Mouse (Mus musculus): Measurements from ENCODE around the gene Gipc2. TPM values are rescaled to one million over a fixed set of nuclear protein-coding genes. Genes with fewer than 3 reads are reported as not detected.

The Gipc2 gene
- total RNA-seq, 1 experiment from 2014 or later: not detected

DNA sequence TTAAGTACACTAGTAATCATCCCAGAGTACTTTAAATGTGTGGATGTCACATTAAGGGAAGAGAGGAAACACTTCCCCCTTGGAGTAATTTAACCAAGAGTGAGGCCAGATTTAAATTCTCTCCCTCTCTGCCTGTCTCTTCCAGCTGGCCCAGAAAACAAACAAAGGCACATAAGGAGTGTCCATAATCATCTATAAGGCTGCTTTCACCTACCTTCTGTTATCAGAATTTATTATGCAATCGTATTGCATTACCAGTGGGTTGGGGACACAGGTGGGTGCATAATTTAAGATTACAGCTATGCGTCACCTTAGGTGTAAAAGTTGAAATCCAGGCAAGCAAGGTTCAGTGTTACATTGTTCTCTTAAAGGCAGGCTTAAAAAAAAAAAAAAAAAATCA is 114.1 kb downstream of the Gipc2 start:
- ATAC-seq (replicated peaks; ENCODE audit: insufficient number of reproducible peaks, low FRiP score, low TSS enrichment, poor library complexity, severe bottlenecking): no peak

DNA sequence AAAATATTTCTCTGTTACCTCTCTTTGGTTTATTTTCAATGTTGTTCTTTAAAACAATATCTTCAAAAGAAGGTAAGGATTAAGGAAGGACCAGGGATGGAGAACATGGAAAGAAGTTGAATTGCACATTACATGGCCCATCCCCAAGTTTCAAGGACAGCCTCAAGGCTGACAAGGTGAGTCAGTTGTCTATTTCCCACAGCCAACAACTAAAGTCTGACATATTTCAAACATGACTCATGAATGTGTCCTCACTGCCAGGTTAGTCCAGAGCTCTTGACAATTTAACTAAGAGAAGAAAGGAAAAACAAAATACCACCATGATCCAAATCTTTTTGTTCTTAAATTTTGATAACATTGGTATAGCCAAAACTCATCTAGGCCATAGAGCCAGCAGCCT is 118.1 kb downstream of the Gipc2 start:
- ATAC-seq (replicated peaks; ENCODE audit: insufficient number of reproducible peaks, low FRiP score, low TSS enrichment, poor library complexity, severe bottlenecking): no peak

DNA sequence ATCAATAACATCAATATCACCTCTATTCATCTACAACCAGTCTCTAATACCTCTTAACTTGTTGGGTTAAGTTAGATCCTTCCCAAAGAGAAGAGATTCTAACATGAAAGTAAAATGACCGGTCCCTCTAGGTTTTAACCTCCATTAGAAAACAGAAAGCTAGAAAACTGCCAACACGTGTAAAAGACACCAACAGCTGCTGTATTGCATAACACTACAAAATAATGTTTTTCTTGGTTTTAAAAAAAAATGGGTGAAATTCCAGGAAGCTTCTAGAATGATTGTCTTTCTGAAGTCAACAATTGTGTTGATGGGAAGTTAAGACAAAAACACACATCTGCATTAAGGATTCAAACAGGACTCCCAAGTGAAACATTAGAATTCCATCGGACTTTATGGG is 119.1 kb downstream of the Gipc2 start:
- no peak for ATAC-seq (replicated peaks; ENCODE audit: insufficient number of reproducible peaks, low FRiP score, low TSS enrichment, poor library complexity, severe bottlenecking)

Other genes with a start within 250 kb of the Gipc2 start
- 90.9 to 144 TPM (median 114 TPM) in 3 replicates for gene Dnajb4, start 44.1 kb upstream of the Gipc2 start, total RNA-seq (2017)
- 165 to 273 TPM (median 214 TPM) in 3 replicates for gene Fubp1, start 44.2 kb upstream of the Gipc2 start, total RNA-seq (2017)
- not detected in 3 replicates for gene Nexn, start 100.1 kb upstream of the Gipc2 start, total RNA-seq (2017)
- gene Miga1, start 174.2 kb upstream of the Gipc2 start, total RNA-seq (2017): 5.5 to 13.6 TPM (median 5.7 TPM) in 3 replicates
- 89.3 to 119 TPM (median 109 TPM) in 3 replicates for gene Usp33, start 180.2 kb upstream of the Gipc2 start, total RNA-seq (2017)
- 57.3 to 79.0 TPM (median 63.4 TPM) in 3 replicates for gene Zzz3, start 229.2 kb upstream of the Gipc2 start, total RNA-seq (2017)